Mouse (Mus musculus) heart, embryonic 14.5 days (tissue): ENCODE data around the gene Slc6a16. TPM values are rescaled to one million over a fixed set of nuclear protein-coding genes. Genes with fewer than 3 reads are reported as not detected.

Experiments
- ATAC-seq: fragments of 200-750 bp; cut with Nextera tagmentation; 2 replicates; pipeline ENCODE4 v1.8.0; 2017; ENCODE audit warnings: low read depth, moderate TSS enrichment; ENCODE audit not compliant: insufficient number of reproducible peaks, insufficient read depth, low FRiP score
- H3K27ac ChIP-seq, 2 experiments: fragments of 200-500 bp in 1 of 2; fragments of 300-500 bp in 1 of 2; sonication (generic) in 1 of 2; replicated peaks in 1 of 2; 2 replicates each; pipeline ENCODE4 v1.5.1; 2012 to 2014; ENCODE audit warnings: low read depth in 2 of 2, low read length in 2 of 2, control low read depth in 1 of 2, mild to moderate bottlenecking in 1 of 2, mixed read lengths in 1 of 2; ENCODE audit not compliant: control insufficient read depth in 1 of 2, insufficient read depth in 1 of 2
- H3K27me3 ChIP-seq: fragments of 300-500 bp; sonication (generic); 2 replicates; pipeline ENCODE4 v1.6.1; 2014; ENCODE audit warnings: mild to moderate bottlenecking, low read length, control low read depth; ENCODE audit not compliant: control insufficient read depth, insufficient read depth
- H3K36me3 ChIP-seq: fragments of 300-500 bp; sonication (generic); 2 replicates; pipeline ENCODE4 v1.6.1; 2014; ENCODE audit warnings: mild to moderate bottlenecking, control low read depth, low read length, mixed read lengths; ENCODE audit not compliant: control insufficient read depth, insufficient read depth
- H3K4me1 ChIP-seq, 2 experiments: fragments of 200-500 bp in 1 of 2; fragments of 300-500 bp in 1 of 2; sonication (generic) in 1 of 2; 2 replicates each; pipeline ENCODE4 v1.6.1; 2012 to 2014; ENCODE audit warnings: low read length in 2 of 2, control low read depth in 1 of 2, mixed read lengths in 1 of 2; ENCODE audit not compliant: control insufficient read depth in 2 of 2, insufficient read depth in 2 of 2
- H3K4me2 ChIP-seq: fragments of 300-500 bp; sonication (generic); 2 replicates; pipeline ENCODE4 v1.6.1; 2014; ENCODE audit warnings: mild to moderate bottlenecking, low read length
- H3K4me3 ChIP-seq, 2 experiments: fragments of 200-500 bp in 1 of 2; fragments of 300-500 bp in 1 of 2; sonication (generic) in 1 of 2; 2 replicates each; pipeline ENCODE4 v1.5.1; 2012 to 2014; ENCODE audit warnings: low read length in 2 of 2, mild to moderate bottlenecking in 2 of 2, control low read depth in 1 of 2, low read depth in 1 of 2, moderate library complexity in 1 of 2; ENCODE audit not compliant: control insufficient read depth in 1 of 2, insufficient read depth in 1 of 2
- H3K9ac ChIP-seq: fragments of 300-500 bp; sonication (generic); 2 replicates; pipeline ENCODE4 v1.6.1; 2014; ENCODE audit warnings: mild to moderate bottlenecking, low read length
- H3K9me3 ChIP-seq: fragments of 300-500 bp; sonication (generic); 2 replicates; pipeline ENCODE4 v1.6.1; 2016; ENCODE audit warnings: low read length, control low read depth; ENCODE audit not compliant: control insufficient read depth
- WGBS: fragments of 180-500 bp; shearing (Covaris S2); extraction: QIAGEN DNeasy Blood & Tissue Kit; methylation state at CpG from one replicate; pipeline ENCODE4 v1.1.7; 2014; 5-methylcytosine and 5-hydroxymethylcytosine counted together
- polyA plus RNA-seq: library from polyadenylated mRNA; unstranded; fragments of >200 nt; fragmentation: Nextera tagmentation; extraction: Ambion mirVana; gene quantifications from 2 replicates; pipeline ENCODE4 v1.2.1, GENCODE M21; 2014

The Slc6a16 gene
- polyA plus RNA-seq, 1 experiment from 2014 or later = 0.38 TPM

GRCm38 (mm10) chr7:45316536-45316935 lies 75.7 kb downstream of the Slc6a16 start:
- Histone ChIP-seq H3K4me1 (peaks cover 4 to 14% of the 10 kb centered on the region in 2 experiments; a peak in 3 of 4 replicates), H3K36me3 (peaks cover 62% of the 10 kb centered on the region), H3K27me3 (no peaks in the 10 kb centered on the region), H3K27ac (no peak overlapping the region), H3K4me2 (no peak overlapping the region), H3K9ac (no peak overlapping the region), H3K9me3 (no peaks in the 10 kb centered on the region), H3K4me3 (no peak overlapping the region)
- 93% methylated on average over 14 of the region's 14 CpGs for WGBS
- no peak for ATAC-seq

DNA sequence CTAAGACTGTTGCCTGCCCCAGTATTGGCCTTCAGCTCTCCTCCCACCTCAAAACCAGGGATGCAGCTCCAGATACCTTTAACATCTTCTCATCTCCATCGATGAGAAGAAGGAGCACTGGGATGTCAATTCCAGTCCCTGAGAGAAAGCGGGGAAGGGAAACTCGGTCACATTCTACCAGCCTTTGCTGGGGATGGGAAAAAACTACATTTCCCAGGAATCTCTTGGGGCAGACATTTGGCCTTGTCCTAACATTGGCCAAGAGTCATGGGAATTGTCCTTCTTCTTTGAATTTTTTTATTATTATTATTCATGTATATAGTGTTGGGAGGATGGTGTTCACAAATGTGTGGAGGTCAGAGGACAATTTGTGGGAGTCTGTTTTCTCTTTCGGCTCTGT lies 81.4 kb downstream of the Slc6a16 start:
- Histone ChIP-seq H3K36me3 (peaks cover 70% of the 10 kb centered on the region), H3K27ac (no peak overlapping the region), H3K27me3 (no peaks in the 10 kb centered on the region), H3K9ac (no peak overlapping the region), H3K4me1 (no peaks in the 10 kb centered on the region), H3K9me3 (no peaks in the 10 kb centered on the region), H3K4me2 (no peak overlapping the region), H3K4me3 (no peak overlapping the region)
- 78% methylated on average over 4 of the region's 4 CpGs for WGBS
- ATAC-seq = no peak

Other genes with a start within 250 kb of the Slc6a16 start
- gene Irf3, start 243.4 kb upstream of the Slc6a16 start, polyA plus RNA-seq = 57.6 and 60.9 TPM in 2 replicates
- gene Bcl2l12, start 242.4 kb upstream of the Slc6a16 start, polyA plus RNA-seq = 34.7 and 35.4 TPM in 2 replicates
- gene Scaf1, start 224.7 kb upstream of the Slc6a16 start, polyA plus RNA-seq = 36.2 and 36.8 TPM in 2 replicates
- gene Rras, start 223.1 kb upstream of the Slc6a16 start, polyA plus RNA-seq = 98.6 and 108 TPM in 2 replicates
- 6.7 and 8.7 TPM in 2 replicates for gene Prr12, start 188.2 kb upstream of the Slc6a16 start, polyA plus RNA-seq
- gene Nosip, start 178.7 kb upstream of the Slc6a16 start, polyA plus RNA-seq = 48.5 and 53.8 TPM in 2 replicates
- 13.4 and 14.5 TPM in 2 replicates for gene Prrg2, start 178.4 kb upstream of the Slc6a16 start, polyA plus RNA-seq
- gene Rcn3, start 148.9 kb upstream of the Slc6a16 start, polyA plus RNA-seq = 218 and 262 TPM in 2 replicates
- 50.5 and 53.8 TPM in 2 replicates for gene Fcgrt, start 137.2 kb upstream of the Slc6a16 start, polyA plus RNA-seq
- 1,053 and 1,103 TPM in 2 replicates for gene Rps11, start 116.6 kb upstream of the Slc6a16 start, polyA plus RNA-seq
- 878 and 918 TPM in 2 replicates for gene Rpl13a, start 112.3 kb upstream of the Slc6a16 start, polyA plus RNA-seq
- 0.34 and 0.58 TPM in 2 replicates for gene Gm45713, start 104.9 kb upstream of the Slc6a16 start, polyA plus RNA-seq
- gene Flt3l, start 104.7 kb upstream of the Slc6a16 start, polyA plus RNA-seq = 1.3 and 1.4 TPM in 2 replicates
- 86.3 and 94.5 TPM in 2 replicates for gene Pih1d1, start 86.8 kb upstream of the Slc6a16 start, polyA plus RNA-seq
- 27.8 and 31.2 TPM in 2 replicates for gene Aldh16a1, start 86.5 kb upstream of the Slc6a16 start, polyA plus RNA-seq
- gene Slc17a7, start 77.1 kb upstream of the Slc6a16 start, polyA plus RNA-seq = 5.3 and 7.8 TPM in 2 replicates
- not detected in 2 replicates for gene Gfy, start 61.5 kb upstream of the Slc6a16 start, polyA plus RNA-seq
- 0.61 TPM in 1 of 2 replicates, not detected in the other for gene Pth2, start 60.1 kb upstream of the Slc6a16 start, polyA plus RNA-seq
- 0.32 and 0.54 TPM in 2 replicates for gene Ccdc155, start 36.2 kb upstream of the Slc6a16 start, polyA plus RNA-seq
- 0.65 and 1.7 TPM in 2 replicates for gene Dkkl1, start 28.9 kb upstream of the Slc6a16 start, polyA plus RNA-seq
- gene Tead2, start 25.3 kb upstream of the Slc6a16 start, polyA plus RNA-seq = 106 and 111 TPM in 2 replicates
- 1.7 and 1.9 TPM in 2 replicates for gene Cd37, start 2.0 kb upstream of the Slc6a16 start, polyA plus RNA-seq
- gene Slc6a21, start 36.4 kb downstream of the Slc6a16 start, polyA plus RNA-seq = not detected in 2 replicates
- 11.1 and 12.4 TPM in 2 replicates for gene Trpm4, start 92.7 kb downstream of the Slc6a16 start, polyA plus RNA-seq
- 24.1 and 28.3 TPM in 2 replicates for gene Hrc, start 94.2 kb downstream of the Slc6a16 start, polyA plus RNA-seq
- gene Ppfia3, start 125.9 kb downstream of the Slc6a16 start, polyA plus RNA-seq = 2.7 and 2.8 TPM in 2 replicates
- gene Lin7b, start 129.5 kb downstream of the Slc6a16 start, polyA plus RNA-seq = 1.0 and 1.1 TPM in 2 replicates
- 64.1 and 65.2 TPM in 2 replicates for gene Snrnp70, start 154.7 kb downstream of the Slc6a16 start, polyA plus RNA-seq
- 0.32 and 0.38 TPM in 2 replicates for gene Kcna7, start 164.6 kb downstream of the Slc6a16 start, polyA plus RNA-seq
- 1.0 and 1.6 TPM in 2 replicates for gene Ntf5, start 172.6 kb downstream of the Slc6a16 start, polyA plus RNA-seq
- not detected in 2 replicates for gene Lhb, start 179.7 kb downstream of the Slc6a16 start, polyA plus RNA-seq
- 99.1 and 105 TPM in 2 replicates for gene Gys1, start 193.8 kb downstream of the Slc6a16 start, polyA plus RNA-seq
- gene Ruvbl2, start 197.0 kb downstream of the Slc6a16 start, polyA plus RNA-seq = 66.4 and 68.1 TPM in 2 replicates
- gene Ftl1, start 218.8 kb downstream of the Slc6a16 start, polyA plus RNA-seq = 3,513 and 3,606 TPM in 2 replicates
- 89.9 and 102 TPM in 2 replicates for gene Bax, start 225.8 kb downstream of the Slc6a16 start, polyA plus RNA-seq
- gene Tulp2, start 240.8 kb downstream of the Slc6a16 start, polyA plus RNA-seq = 0.42 and 0.71 TPM in 2 replicates
- gene Gm45808, start 245.7 kb downstream of the Slc6a16 start, polyA plus RNA-seq = not detected in 2 replicates
- 5.2 and 5.7 TPM in 2 replicates for gene Dhdh, start 247.7 kb downstream of the Slc6a16 start, polyA plus RNA-seq